ENCODE assay signal across 7 mouse cellular contexts in genomic region chr1:161033856-161034434, GRCm38 (mm10). TPM values are rescaled to one million over a fixed set of nuclear protein-coding genes. Genes with fewer than 3 reads are reported as not detected.
DNase-seq lines count a peak whose midpoint lies in the region; ATAC-seq and TF ChIP-seq lines count a peak whose summit lies in the region.

No protein-coding gene starts in this region.

- H3K4me2 ChIP-seq in liver, embryonic 11.5 days, result peak overlapping the region; percentile 77
- peak overlapping the region; percentile 57 for H3K4me2 ChIP-seq in stomach, embryonic 15.5 days

- peak overlapping the region; percentile 87 for H3K27ac ChIP-seq in embryonic fibroblast, embryonic 13.5 days (ENCODE audit: insufficient read depth, low read length)
- H3K27ac ChIP-seq in liver, embryonic 11.5 days (ENCODE audit: low read depth, low read length), result peak overlapping the region; percentile 99
- peak overlapping the region; percentile 92 for H3K27ac ChIP-seq in stomach, embryonic 15.5 days

- peak; percentile 14; the same call in 1 of the 2 replicates for TF ChIP-seq POLR2A in embryonic fibroblast, embryonic 13.5 days (IDR thresholded peaks at IDR 0.05; ENCODE audit: low read depth, low read length)

- peak overlapping the region; percentile 98 for H3K4me3 ChIP-seq in megakaryocyte, embryonic 14.5 days (replicated peaks)
- H3K4me3 ChIP-seq in embryonic fibroblast, embryonic 13.5 days (ENCODE audit: insufficient read depth, low read length), result peak overlapping the region; percentile 94
- H3K4me3 ChIP-seq in liver, embryonic 11.5 days (ENCODE audit: low read depth, low read length), result peak overlapping the region; percentile 91
- H3K4me3 ChIP-seq in stomach, embryonic 15.5 days (replicated peaks), result peak overlapping the region; percentile 81

- H3K36me3 ChIP-seq in megakaryocyte, embryonic 14.5 days (replicated peaks; ENCODE audit: low read length), result peaks cover 67% of the 10 kb centered on the region
- H3K36me3 ChIP-seq in liver, embryonic 11.5 days (ENCODE audit: control insufficient read depth, insufficient read depth, low read length), result peaks cover 37% of the 10 kb centered on the region
- peaks cover 7% of the 10 kb centered on the region; the same call in 1 of the 2 replicates for H3K36me3 ChIP-seq in stomach, embryonic 15.5 days

- no peak for DNase-seq in liver, embryonic 11.5 days (ENCODE audit: low spot score)
- DNase-seq in cerebellum, adult 9-10 months, result no peak
- no peak for DNase-seq in Muller cell, postnatal 12 days (ENCODE audit: inconsistent ontology term)

- no peak for TF ChIP-seq CTCF in embryonic fibroblast, embryonic 13.5 days (IDR thresholded peaks at IDR 0.05; ENCODE audit: borderline replicate concordance, insufficient read depth, low read length)

- no peaks in the 10 kb centered on the region for H3K9me3 ChIP-seq in megakaryocyte, embryonic 14.5 days
- no peaks in the 10 kb centered on the region for H3K9me3 ChIP-seq in liver, embryonic 11.5 days (ENCODE audit: control insufficient read depth, low read length)
- no peaks in the 10 kb centered on the region for H3K9me3 ChIP-seq in stomach, embryonic 15.5 days

- ATAC-seq in megakaryocyte, adult 5-6 weeks (ENCODE audit: poor library complexity, severe bottlenecking), result no peak
- no peak; the same call in 1 of the 2 replicates for ATAC-seq in liver, embryonic 11.5 days (replicated peaks; ENCODE audit: low FRiP score)
- no peak for ATAC-seq in stomach, embryonic 15.5 days (ENCODE audit: insufficient read depth, low FRiP score, low read depth)

- H3K4me1 ChIP-seq in megakaryocyte, embryonic 14.5 days, result peaks cover 59% of the 10 kb centered on the region
- no peaks in the 10 kb centered on the region for H3K4me1 ChIP-seq in embryonic fibroblast, embryonic 13.5 days (ENCODE audit: control insufficient read depth, insufficient read depth, low read length)
- peaks cover 5% of the 10 kb centered on the region for H3K4me1 ChIP-seq in liver, embryonic 11.5 days (replicated peaks; ENCODE audit: control insufficient read depth, insufficient read depth, low read length)
- peaks cover 11% of the 10 kb centered on the region; the same call in 1 of the 2 replicates for H3K4me1 ChIP-seq in stomach, embryonic 15.5 days

- no peaks in the 10 kb centered on the region for H3K27me3 ChIP-seq in megakaryocyte, embryonic 14.5 days (replicated peaks)
- H3K27me3 ChIP-seq in liver, embryonic 11.5 days (replicated peaks; ENCODE audit: control insufficient read depth, insufficient read depth, low read length), result no peaks in the 10 kb centered on the region
- H3K27me3 ChIP-seq in stomach, embryonic 15.5 days (replicated peaks), result no peaks in the 10 kb centered on the region

- WGBS in liver, embryonic 11.5 days, result under 1% methylated on average over 21 of the region's 21 CpGs
- WGBS in stomach, embryonic 15.5 days, result under 1% methylated on average over 21 of the region's 21 CpGs

- peak overlapping the region; percentile 100 for H3K9ac ChIP-seq in liver, embryonic 11.5 days (ENCODE audit: low read depth, low read length)
- H3K9ac ChIP-seq in stomach, embryonic 15.5 days, result peak overlapping the region; percentile 70

RNA-seq across cellular contexts. Expression of gene Zbtb37, which starts 0.7 kb away (rescaled TPM):
- 0.04 and 0.09 TPM in 2 replicates for polyA plus RNA-seq in megakaryocyte, embryonic 14.5 days (2012; ENCODE audit: insufficient read depth, low replicate concordance)
- total RNA-seq in megakaryocyte, adult 5-6 weeks (2015), result 5.2 and 5.8 TPM in 2 replicates
- total RNA-seq in megakaryocyte, adult 5-6 weeks (2017), result 7.0 TPM in 2 replicates
- polyA plus RNA-seq in embryonic fibroblast, embryonic 13.5 days (2011; ENCODE audit: insufficient read length, low read depth, missing spikeins), result 9.6 and 11.2 TPM in 2 replicates
- 3.4 and 4.8 TPM in 2 replicates for polyA plus RNA-seq in liver, embryonic 11.5 days (2014; fragmentation: Nextera tagmentation; extraction: Ambion mirVana)
- 7.7 and 8.0 TPM in 2 replicates for polyA plus RNA-seq in stomach, embryonic 15.5 days (2015; fragmentation: Nextera tagmentation; extraction: Ambion mirVana)

RNA-seq across cellular contexts. Expression of gene Dars2, which starts 36.5 kb away (rescaled TPM):
- polyA plus RNA-seq in megakaryocyte, embryonic 14.5 days (2012; ENCODE audit: insufficient read depth, low replicate concordance), result 0.46 TPM in 1 of 2 replicates, not detected in the other
- total RNA-seq in megakaryocyte, adult 5-6 weeks (2015), result 18.3 and 20.9 TPM in 2 replicates
- total RNA-seq in megakaryocyte, adult 5-6 weeks (2017), result 12.8 and 15.3 TPM in 2 replicates
- polyA plus RNA-seq in embryonic fibroblast, embryonic 13.5 days (2011; ENCODE audit: insufficient read length, low read depth, missing spikeins), result 16.8 and 22.8 TPM in 2 replicates
- polyA plus RNA-seq in liver, embryonic 11.5 days (2014; fragmentation: Nextera tagmentation; extraction: Ambion mirVana), result 68.3 and 84.3 TPM in 2 replicates
- 33.4 and 34.7 TPM in 2 replicates for polyA plus RNA-seq in stomach, embryonic 15.5 days (2015; fragmentation: Nextera tagmentation; extraction: Ambion mirVana)

RNA-seq across cellular contexts. Expression of gene Cenpl, which starts 36.6 kb away (rescaled TPM):
- 1.2 and 3.9 TPM in 2 replicates for polyA plus RNA-seq in megakaryocyte, embryonic 14.5 days (2012; ENCODE audit: insufficient read depth, low replicate concordance)
- 42.7 and 56.4 TPM in 2 replicates for total RNA-seq in megakaryocyte, adult 5-6 weeks (2015)
- total RNA-seq in megakaryocyte, adult 5-6 weeks (2017), result 7.7 and 13.0 TPM in 2 replicates
- 7.2 and 11.3 TPM in 2 replicates for polyA plus RNA-seq in embryonic fibroblast, embryonic 13.5 days (2011; ENCODE audit: insufficient read length, low read depth, missing spikeins)
- polyA plus RNA-seq in liver, embryonic 11.5 days (2014; fragmentation: Nextera tagmentation; extraction: Ambion mirVana), result 34.7 and 39.0 TPM in 2 replicates
- polyA plus RNA-seq in stomach, embryonic 15.5 days (2015; fragmentation: Nextera tagmentation; extraction: Ambion mirVana), result 25.6 and 25.7 TPM in 2 replicates

RNA-seq across cellular contexts. Expression of gene Serpinc1, which starts 55.6 kb away (rescaled TPM):
- 0.54 and 2.0 TPM in 2 replicates for polyA plus RNA-seq in megakaryocyte, embryonic 14.5 days (2012; ENCODE audit: insufficient read depth, low replicate concordance)
- 0.16 and 1.1 TPM in 2 replicates for total RNA-seq in megakaryocyte, adult 5-6 weeks (2015)
- total RNA-seq in megakaryocyte, adult 5-6 weeks (2017), result 0.61 and 1.4 TPM in 2 replicates
- polyA plus RNA-seq in embryonic fibroblast, embryonic 13.5 days (2011; ENCODE audit: insufficient read length, low read depth, missing spikeins), result 0.55 and 0.70 TPM in 2 replicates
- 209 and 215 TPM in 2 replicates for polyA plus RNA-seq in liver, embryonic 11.5 days (2014; fragmentation: Nextera tagmentation; extraction: Ambion mirVana)
- polyA plus RNA-seq in stomach, embryonic 15.5 days (2015; fragmentation: Nextera tagmentation; extraction: Ambion mirVana), result 13.8 and 49.3 TPM in 2 replicates
